Mouse (Mus musculus) layer of hippocampus, postnatal 14 days (tissue): ENCODE results near the gene Pawr. TPM values are rescaled to one million over a fixed set of nuclear protein-coding genes. Genes with fewer than 3 reads are reported as not detected.
"Not testable (repeated sequence)": the region's sequence is repeated elsewhere in the genome, so short reads cannot be mapped to it uniquely, and the experiment has no call there.

Source experiments
- DNase-seq, 2 experiments: peaks; one replicate each; pipeline ENCODE4 v3.0.0; 2021 to 2022; ENCODE audit warnings: low spot score in 2 of 2, mixed read lengths in 1 of 2
- total RNA-seq, 2 experiments: library from RNA; stranded (reverse); gene quantifications; 2 replicates each; pipeline ENCODE4 v1.2.3; 2021

Pawr gene
- total RNA-seq, 2 experiments from 2014 or later: 2.4 to 3.5 TPM

DNA sequence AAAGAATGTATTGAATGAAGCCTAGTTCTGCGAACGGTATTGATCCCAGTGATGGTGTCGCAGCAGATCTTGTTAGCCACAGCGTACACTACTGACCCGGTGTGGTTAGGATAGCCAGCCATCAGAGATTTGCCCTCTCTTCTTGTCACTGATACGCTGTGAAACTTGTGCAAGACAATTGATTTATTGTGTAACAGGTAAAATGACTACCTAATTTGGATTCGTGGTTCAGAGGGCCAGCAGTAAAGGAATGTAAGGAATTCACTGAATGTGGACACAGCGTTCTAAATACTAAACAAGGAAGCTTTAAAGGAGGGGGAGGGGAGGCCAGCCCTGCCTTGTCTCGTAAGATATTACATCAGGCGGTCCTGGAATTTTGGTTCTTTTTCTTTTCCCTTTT lies 100.3 kb downstream of the Pawr start:
- DNase-seq: no peak

- no peak for DNase-seq
These were observed 102.1 kb downstream of the Pawr start for GRCm38 (mm10) chr10:108433976-108434375.

- no peak for DNase-seq
These were observed 103.7 kb downstream of the Pawr start for GRCm38 (mm10) chr10:108435616-108436015.

DNA sequence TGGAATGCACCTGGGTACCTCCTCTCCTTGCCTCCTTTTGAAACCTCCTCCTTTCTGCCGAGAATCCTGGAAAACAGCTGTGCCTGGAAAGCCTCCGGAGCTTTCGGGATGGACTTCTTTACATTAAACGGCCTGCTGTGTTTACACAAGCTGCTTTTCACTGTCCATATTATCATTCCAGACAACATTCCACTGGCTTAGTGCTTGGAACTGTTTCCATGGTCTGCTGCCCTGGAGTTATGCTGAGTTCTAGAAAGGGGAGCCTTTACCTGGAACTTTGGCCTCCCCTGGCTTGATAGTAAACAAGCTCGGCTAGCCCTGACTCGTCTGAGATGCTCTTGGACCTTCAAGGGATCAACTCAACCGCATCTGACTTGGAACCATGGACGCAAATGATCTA lies 104.4 kb downstream of the Pawr start:
- DNase-seq: no peak

GRCm38 (mm10) chr10:108440251-108440650 lies 108.3 kb downstream of the Pawr start:
- not testable (repeated sequence) for DNase-seq

- no peak for DNase-seq
These were observed 112.3 kb downstream of the Pawr start for GRCm38 (mm10) chr10:108443931-108444876.

DNA sequence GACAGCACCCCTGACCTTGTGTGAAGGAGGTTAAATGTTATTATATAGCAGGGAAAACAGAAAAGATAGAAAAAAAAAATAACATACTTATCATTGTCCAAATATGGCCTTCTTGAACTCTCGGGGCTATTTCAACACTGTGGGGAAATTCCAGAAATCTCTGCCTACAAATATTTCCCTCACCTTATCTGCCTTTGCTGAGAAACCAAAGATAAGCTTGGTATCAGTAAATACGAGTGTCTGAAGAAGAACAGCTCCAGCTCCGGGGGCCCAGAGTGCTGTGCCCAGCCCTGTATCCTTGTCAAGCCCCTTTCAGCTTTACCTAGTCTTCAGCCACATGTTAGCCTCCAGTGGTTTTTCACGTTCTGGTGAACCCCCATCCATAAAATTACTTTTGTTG lies 113.2 kb downstream of the Pawr start:
- DNase-seq: no peak

DNA sequence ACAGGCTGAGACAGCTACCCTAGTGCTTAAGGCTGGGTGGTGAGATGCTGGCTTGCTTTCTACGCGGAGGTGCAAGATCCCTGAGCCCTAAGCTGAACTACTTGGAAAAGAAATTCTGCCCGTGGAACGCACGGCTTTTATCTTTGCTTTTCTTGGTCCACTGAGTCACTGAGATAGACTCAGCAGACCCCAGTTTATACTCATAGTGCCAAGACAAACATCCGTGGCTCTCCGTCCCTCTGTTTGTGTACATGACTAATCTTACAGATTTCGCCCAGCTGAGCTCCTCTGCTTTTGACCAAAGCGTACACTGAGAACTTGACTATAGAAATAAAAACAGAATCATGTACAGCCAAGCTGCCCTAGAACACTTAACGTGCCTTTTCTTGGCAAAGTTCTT lies 113.7 kb downstream of the Pawr start:
- DNase-seq: no peak

DNA sequence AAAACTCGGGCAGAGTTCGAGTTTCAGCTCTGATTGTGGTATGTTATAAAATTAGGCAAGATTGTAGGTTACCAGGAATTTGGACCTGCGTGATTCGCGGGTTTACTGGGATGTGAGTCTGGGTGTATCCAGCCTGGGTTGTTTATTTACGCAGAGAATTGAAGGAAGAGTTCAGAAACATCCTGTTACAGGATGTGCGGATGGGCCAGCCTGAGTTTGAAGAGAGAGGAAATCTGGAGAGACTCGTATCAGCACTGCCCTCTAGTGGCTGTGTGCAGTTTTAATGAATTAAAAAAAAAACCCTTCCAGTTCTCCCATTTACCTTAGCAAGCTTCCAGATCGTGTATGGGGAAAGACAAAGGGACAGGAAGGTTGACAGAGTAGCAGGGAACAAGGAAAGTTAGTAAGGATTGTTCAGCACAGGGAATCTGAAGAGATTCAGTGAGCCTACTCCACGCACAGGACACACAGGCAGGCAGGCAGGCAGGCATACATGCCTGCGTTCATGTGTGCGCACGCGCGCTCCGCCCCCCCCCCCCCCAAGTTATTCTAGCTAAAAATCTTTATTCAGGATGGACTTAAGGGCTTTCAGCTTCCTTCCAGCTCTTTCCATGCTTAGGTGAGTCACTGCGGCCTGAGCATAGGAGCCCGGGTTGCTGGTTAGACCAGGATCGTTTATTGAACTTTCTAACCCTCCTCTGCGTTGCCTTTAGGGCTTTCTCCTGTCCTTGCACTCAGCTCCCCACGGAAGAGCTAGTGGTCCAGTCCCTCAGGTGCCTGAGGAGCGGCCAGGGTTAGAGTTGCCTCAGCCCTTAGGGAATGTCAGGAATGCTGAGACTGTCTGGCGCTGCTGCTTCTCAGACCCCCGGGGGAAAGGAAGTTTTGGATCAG lies 114.4 kb downstream of the Pawr start:
- peak; percentile 52 for DNase-seq

- DNase-seq: no peak
These were observed 115.3 kb downstream of the Pawr start for GRCm38 (mm10) chr10:108447211-108447610.

DNA sequence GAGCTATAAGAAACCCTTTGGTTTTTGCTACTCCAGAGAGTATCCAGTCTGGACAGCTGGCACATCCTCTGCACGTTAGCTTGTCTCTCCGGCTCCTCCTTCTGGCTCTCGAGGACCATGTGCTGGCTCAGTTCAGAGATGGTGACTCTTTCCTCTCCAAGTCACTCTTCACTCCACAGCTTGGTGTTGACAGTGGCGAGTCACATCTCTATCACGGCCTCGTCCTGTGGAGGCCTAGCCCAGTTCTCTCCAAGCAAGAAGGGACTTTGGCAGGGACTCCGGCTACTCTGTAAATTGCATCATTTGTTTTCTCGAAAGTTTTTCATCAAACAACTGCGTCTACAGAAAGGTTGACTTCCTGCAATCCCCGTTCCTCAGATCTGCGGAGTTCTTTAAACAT lies 116.5 kb downstream of the Pawr start:
- DNase-seq: no peak

DNA sequence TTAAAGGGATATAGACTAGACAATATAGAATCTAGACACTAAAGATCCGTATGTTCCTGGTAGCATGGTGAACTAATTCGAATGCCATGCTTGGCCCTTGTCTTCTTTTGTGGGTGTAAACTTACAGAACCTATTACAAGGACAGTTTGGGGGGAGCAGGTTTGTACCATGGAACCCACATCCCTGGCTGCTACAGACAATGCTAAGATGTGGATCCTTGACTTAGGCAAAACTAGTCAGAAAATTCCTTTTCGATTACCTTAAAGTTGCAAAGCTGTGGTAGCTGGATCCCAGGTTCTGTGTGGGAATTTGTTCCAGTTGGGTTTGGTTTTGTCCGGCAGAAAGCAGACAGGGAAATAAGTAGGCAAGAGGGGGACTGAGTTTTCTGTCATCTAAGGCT lies 118.5 kb downstream of the Pawr start:
- DNase-seq: no peak

GRCm38 (mm10) chr10:108451516-108451915 lies 119.6 kb downstream of the Pawr start:
- no peak for DNase-seq

GRCm38 (mm10) chr10:108452421-108452820 lies 120.5 kb downstream of the Pawr start:
- DNase-seq: no peak

DNA sequence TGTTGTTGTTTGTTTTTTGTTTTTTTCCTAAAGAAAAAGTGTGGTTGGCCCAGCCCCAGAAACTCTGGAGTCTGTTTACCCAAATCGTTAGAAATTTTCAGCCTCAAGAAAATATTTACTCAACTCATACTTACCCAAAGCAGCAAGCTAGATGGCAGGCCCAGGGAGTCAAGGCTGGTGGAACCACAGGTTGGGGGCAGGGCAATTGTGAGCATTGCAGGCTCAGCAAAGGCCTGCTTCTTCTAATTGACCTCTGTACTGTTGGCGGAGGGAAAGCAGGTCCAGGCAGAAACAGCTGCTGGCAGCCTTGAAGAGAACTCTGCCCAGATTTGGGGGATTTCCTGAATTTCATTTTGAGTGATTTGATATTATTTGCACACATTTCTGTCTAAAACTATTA lies 121.6 kb downstream of the Pawr start:
- no peak for DNase-seq

DNA sequence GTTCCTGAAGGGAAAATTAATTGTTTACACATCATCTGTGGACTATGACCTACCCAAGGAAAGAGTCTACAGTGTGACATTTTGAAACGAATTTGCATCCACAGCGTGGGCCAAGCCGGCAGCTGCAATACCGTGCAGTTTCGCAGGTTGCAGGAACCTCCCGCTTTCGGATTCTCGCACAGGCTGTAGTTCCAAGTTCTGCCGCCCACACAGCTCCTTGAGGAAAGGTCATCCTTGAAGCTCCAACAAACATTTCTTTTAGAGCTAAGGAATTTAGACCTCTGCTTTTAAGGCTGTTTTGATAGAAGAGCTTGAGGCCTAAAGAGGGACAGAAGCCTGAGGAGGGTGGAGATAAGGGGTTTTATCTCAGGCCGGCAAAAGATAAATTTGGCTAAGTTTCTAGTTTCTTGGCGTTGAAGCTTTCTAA lies 122.8 kb downstream of the Pawr start:
- DNase-seq: no peak

- no peak for DNase-seq
These were observed 123.3 kb downstream of the Pawr start for GRCm38 (mm10) chr10:108455204-108455603.

DNA sequence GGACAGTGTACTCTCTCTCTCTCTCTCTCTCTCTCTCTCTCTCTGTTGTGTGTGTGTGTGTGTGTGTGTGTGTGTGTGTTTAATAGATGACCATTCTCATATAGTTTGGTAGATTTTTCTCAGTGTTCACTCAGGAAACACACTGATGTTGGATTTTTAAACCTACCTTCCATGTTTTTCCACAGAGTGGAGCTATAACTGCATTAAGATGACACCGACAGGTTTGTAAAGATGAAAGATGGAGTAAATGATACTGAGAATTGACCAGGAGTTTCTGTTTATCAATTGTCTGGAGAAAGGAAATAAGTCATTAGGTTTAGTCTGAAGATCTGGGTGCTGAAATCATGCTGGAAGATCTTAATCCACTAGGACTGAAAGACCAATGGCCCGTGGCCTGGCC lies 124.0 kb downstream of the Pawr start:
- peak in 1 of 2 experiments; percentile 45 for DNase-seq

GRCm38 (mm10) chr10:108457054-108457453 lies 125.1 kb downstream of the Pawr start:
- DNase-seq: no peak

DNA sequence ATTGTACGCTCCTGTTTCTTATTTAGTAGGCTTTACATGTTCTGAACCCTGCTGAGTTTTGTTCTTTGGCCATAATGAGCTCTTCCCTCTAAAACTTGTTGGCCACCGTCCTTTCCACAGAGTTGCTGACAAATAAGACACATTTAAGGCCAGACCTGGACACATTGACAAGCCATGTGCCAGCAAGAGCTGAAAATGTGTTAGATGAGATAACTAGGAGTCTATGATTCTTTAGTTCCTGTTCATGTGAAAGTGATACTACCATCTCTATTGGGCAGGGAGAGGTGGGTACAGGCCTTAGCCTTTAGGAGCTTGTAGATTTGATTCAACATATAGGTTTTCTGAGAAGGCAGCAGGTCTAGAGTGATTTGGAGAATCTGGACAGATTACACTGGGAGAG lies 129.9 kb downstream of the Pawr start:
- no peak for DNase-seq
